Mouse (Mus musculus) G1E (cell line): ENCODE measurements around the gene Cenpf.

ENCODE experiments used
- CTCF ChIP-seq: IDR thresholded peaks from 2 replicates; pipeline ENCODE4 v1.5.1; 2012; ENCODE audit warnings: low read depth, low read length, inconsistent platforms, mixed read lengths
- GATA1 ChIP-seq: IDR thresholded peaks from 2 replicates; pipeline ENCODE4 v1.6.1; 2012; ENCODE audit warnings: borderline replicate concordance, low read length, inconsistent platforms, mixed read lengths

- TF ChIP-seq GATA1 = no peak
- no peak for TF ChIP-seq CTCF
Measured at GRCm38 (mm10) chr1:189605598-189606126, 82.2 kb downstream of the Cenpf start.
